Mouse (Mus musculus) thymus, adult 2 months (tissue): ENCODE results near the gene Ccdc88a.
"Not testable (repeated sequence)": the region's sequence is repeated elsewhere in the genome, so short reads cannot be mapped to it uniquely, and the experiment has no call there.

Experiments used
- CTCF ChIP-seq: fragments of 200-500 bp; IDR thresholded peaks from 2 replicates; pipeline ENCODE4 v1.5.1; 2012; ENCODE audit warnings: mild to moderate bottlenecking, control low read depth, low read length, moderate library complexity, borderline replicate concordance; ENCODE audit not compliant: control insufficient read depth, poor library complexity, insufficient read depth; ENCODE audit errors: extremely low read depth
- POLR2A ChIP-seq: fragments of 200-500 bp; IDR thresholded peaks from 2 replicates; pipeline ENCODE4 v1.6.1; 2012; ENCODE audit warnings: mild to moderate bottlenecking, low read length, control low read depth, moderate library complexity; ENCODE audit not compliant: control insufficient read depth, poor library complexity, insufficient read depth; ENCODE audit errors: extremely low read depth

- TF ChIP-seq CTCF, POLR2A: not testable (repeated sequence)
Measured at GRCm38 (mm10) chr11:29545150-29545752, 171.8 kb downstream of the Ccdc88a start.
